Mouse (Mus musculus): ENCODE measurements around the gene Tspan13. TPM values are rescaled to one million over a fixed set of nuclear protein-coding genes. Genes with fewer than 3 reads are reported as not detected.

Gene Tspan13
- polyA plus RNA-seq, 1 experiment from 2014 or later, result 182 TPM

DNA sequence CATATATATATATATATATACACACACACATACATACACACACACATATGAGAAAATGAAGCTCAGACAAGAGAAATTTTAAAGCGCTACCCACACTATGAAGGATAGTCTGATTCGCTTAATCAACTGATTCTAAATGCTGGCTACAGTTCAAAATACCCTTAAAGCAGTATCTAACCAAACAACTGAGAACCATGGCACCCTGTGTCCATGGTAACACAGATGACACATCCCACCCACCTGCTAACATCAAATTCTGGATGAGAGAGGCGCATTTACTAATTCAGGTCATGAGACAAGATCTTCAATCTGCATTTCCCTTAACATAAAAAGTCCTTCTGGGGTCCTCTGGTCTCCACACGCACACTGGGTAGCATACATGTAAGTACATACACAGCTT lies 16.2 kb downstream of the Tspan13 start:
- no peak for ATAC-seq (ENCODE audit: low FRiP score)
- Histone ChIP-seq H3K9me3 (ENCODE audit: control insufficient read depth, low read length) (no peaks in the 10 kb centered on the region), H3K9ac (ENCODE audit: low read length) (no peak overlapping the region), H3K36me3 (ENCODE audit: control insufficient read depth, insufficient read depth, low read length) (peaks cover 2% of the 10 kb centered on the region; the same call in 1 of the 2 replicates), H3K4me3 (ENCODE audit: low read depth, low read length) (no peak overlapping the region), H3K4me1 (ENCODE audit: control insufficient read depth, insufficient read depth, low read length) (no peaks in the 10 kb centered on the region), H3K27ac (ENCODE audit: low read depth, low read length) (no peak overlapping the region), H3K4me2 (no peak overlapping the region), H3K27me3 (ENCODE audit: control insufficient read depth, insufficient read depth, low read length) (no peaks in the 10 kb centered on the region)
- WGBS, result 93% methylated on average over 4 of the region's 4 CpGs
- peak; percentile 35 for DNase-seq (ENCODE audit: low spot score, missing footprints)

DNA sequence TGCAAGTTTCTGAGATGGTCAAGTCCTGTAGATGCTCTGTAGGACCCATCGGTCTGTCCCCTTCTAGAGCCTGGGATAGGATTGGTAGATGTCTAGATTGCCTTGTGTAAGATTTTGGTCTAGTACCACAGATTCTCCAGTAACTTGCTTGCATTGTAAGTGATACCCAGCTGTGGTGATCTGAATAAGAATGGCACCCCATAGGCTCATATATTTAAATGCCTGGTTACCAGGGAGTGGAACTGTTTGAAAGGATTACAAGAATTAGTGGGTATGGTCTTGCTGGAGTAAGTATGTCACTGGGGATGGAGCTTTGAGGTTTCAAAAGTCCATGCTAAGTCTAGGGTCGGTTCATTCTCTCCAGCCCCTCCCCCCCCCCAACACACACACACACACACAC lies 21.6 kb downstream of the Tspan13 start:
- no peaks in the 10 kb centered on the region for H3K27me3 ChIP-seq (ENCODE audit: control insufficient read depth, insufficient read depth, low read length)
- H3K4me2 ChIP-seq, result no peak overlapping the region
- no peaks in the 10 kb centered on the region for H3K9me3 ChIP-seq (ENCODE audit: control insufficient read depth, low read length)
- no peak overlapping the region for H3K27ac ChIP-seq (ENCODE audit: low read depth, low read length)
- DNase-seq (ENCODE audit: low spot score, missing footprints) (no peak), ATAC-seq (ENCODE audit: low FRiP score) (no peak)
- H3K9ac ChIP-seq (ENCODE audit: low read length), result no peak overlapping the region
- H3K36me3 ChIP-seq (ENCODE audit: control insufficient read depth, insufficient read depth, low read length), result peaks cover 7% of the 10 kb centered on the region; the same call in 1 of the 2 replicates
- no peak overlapping the region for H3K4me3 ChIP-seq (ENCODE audit: low read depth, low read length)
- H3K4me1 ChIP-seq (ENCODE audit: control insufficient read depth, insufficient read depth, low read length), result no peaks in the 10 kb centered on the region
- WGBS, result 85% methylated on average over 2 of the region's 2 CpGs

DNA sequence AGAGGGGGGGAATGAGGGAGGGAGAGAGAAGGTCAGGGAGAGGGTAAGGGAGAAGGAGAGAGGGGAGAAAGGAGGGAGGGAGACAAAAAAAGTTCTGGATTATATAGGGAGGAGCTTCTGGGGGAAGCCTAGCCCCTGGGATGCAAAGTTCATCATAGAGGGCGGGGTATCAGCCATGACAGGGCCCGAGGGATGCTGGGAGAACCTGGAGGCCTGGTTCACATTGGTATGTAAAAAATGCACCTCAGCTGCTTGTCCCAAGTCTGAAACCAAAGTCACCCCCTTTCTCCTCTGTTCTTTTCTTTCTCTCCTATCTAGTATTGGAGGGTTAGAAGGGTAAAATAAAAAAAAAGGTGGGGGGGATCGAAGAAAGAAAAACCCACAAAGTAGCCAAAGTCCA lies 22.2 kb downstream of the Tspan13 start:
- WGBS, result 87% methylated on average over 3 of the region's 3 CpGs
- Histone ChIP-seq H3K27ac (ENCODE audit: low read depth, low read length) (no peak overlapping the region), H3K27me3 (ENCODE audit: control insufficient read depth, insufficient read depth, low read length) (no peaks in the 10 kb centered on the region), H3K4me2 (no peak overlapping the region), H3K9me3 (ENCODE audit: control insufficient read depth, low read length) (no peaks in the 10 kb centered on the region), H3K4me3 (ENCODE audit: low read depth, low read length) (no peak overlapping the region), H3K36me3 (ENCODE audit: control insufficient read depth, insufficient read depth, low read length) (peaks cover 7% of the 10 kb centered on the region; the same call in 1 of the 2 replicates), H3K9ac (ENCODE audit: low read length) (no peak overlapping the region), H3K4me1 (ENCODE audit: control insufficient read depth, insufficient read depth, low read length) (no peaks in the 10 kb centered on the region)
- no peak for ATAC-seq (ENCODE audit: low FRiP score)
- DNase-seq (ENCODE audit: low spot score, missing footprints), result no peak

DNA sequence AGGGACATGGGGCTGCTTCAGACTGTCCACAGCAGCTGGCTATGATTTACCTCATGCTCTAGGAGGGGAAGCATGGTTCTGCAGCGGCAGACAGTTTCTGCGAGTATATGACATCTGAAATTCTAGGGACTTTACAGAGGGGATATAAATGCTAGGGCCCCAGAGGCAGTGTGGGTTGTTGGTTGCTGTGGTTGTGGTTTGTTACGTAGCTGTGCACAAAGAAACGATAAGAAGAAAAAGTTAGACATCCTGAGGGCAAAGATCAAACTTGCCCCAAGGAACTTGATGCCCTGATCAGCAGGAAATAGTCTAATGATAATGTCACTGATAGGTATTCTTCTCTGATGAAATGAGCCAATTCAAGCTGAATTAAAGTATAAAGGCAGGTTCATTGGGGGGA lies 22.7 kb downstream of the Tspan13 start:
- Histone ChIP-seq H3K9ac (ENCODE audit: low read length) (no peak overlapping the region), H3K4me3 (ENCODE audit: low read depth, low read length) (no peak overlapping the region), H3K36me3 (ENCODE audit: control insufficient read depth, insufficient read depth, low read length) (peaks cover 7% of the 10 kb centered on the region; the same call in 1 of the 2 replicates), H3K27ac (ENCODE audit: low read depth, low read length) (no peak overlapping the region), H3K27me3 (ENCODE audit: control insufficient read depth, insufficient read depth, low read length) (no peaks in the 10 kb centered on the region), H3K4me1 (ENCODE audit: control insufficient read depth, insufficient read depth, low read length) (no peaks in the 10 kb centered on the region), H3K4me2 (no peak overlapping the region), H3K9me3 (ENCODE audit: control insufficient read depth, low read length) (no peaks in the 10 kb centered on the region)
- 87% methylated on average over 4 of the region's 4 CpGs for WGBS
- ATAC-seq (ENCODE audit: low FRiP score) (no peak), DNase-seq (ENCODE audit: low spot score, missing footprints) (no peak)

DNA sequence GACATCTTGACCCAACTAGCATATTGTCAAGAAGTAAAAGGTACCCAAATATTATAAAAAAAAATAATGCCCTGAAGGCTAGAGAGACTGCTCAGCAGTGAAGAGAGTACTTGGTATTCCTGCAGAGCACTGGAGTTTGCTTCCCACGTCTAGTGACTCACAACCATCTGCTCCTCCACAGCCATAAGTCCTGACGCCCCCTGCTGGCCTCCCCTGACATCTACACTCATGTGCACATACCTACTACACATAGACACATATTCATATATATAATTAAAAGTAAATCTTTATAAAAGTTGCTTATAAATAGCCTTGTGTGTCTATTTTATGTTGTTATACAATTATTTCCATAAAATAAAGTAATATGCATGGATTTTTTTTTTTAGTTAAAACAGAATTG lies 24.5 kb downstream of the Tspan13 start:
- Histone ChIP-seq H3K36me3 (ENCODE audit: control insufficient read depth, insufficient read depth, low read length) (peaks cover 7% of the 10 kb centered on the region; the same call in 1 of the 2 replicates), H3K9me3 (ENCODE audit: control insufficient read depth, low read length) (no peaks in the 10 kb centered on the region)
- ATAC-seq (ENCODE audit: low FRiP score), result no peak

DNA sequence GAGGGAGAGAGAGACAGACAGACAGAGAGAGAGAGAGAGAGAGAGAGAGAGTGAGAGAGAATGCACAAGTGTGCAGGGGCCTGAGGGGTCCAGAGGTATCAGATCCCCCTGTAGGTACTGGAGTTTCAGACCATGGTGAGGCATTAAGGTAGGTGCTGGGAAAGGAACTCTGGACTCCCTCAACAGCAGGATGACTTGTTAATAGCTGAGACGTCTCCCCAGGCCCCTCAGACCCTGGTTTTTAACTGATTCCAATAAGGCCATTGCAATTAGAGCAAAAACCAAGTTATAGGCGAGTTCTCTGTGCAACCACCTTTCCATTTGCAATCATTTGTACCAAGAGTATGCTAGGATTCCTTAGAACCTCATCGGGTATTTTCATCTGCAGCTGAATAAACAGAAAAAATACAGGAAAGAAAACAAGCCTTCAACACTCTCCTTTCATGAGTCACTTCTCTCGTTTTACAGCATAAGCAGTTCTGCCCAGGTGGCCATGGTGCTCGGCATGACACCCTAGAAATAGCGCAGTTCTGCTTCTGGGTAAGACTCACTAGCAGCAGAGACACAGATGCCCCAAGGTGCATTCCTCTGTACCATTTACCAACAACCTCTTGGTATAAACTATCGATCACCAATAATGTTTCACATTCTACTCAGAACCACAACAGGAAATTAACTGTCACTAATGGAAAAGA lies 28.9 kb downstream of the Tspan13 start:
- Histone ChIP-seq H3K9me3 (ENCODE audit: control insufficient read depth, low read length) (no peaks in the 10 kb centered on the region), H3K27me3 (ENCODE audit: control insufficient read depth, insufficient read depth, low read length) (no peaks in the 10 kb centered on the region), H3K27ac (ENCODE audit: low read depth, low read length) (no peak overlapping the region), H3K36me3 (ENCODE audit: control insufficient read depth, insufficient read depth, low read length) (peaks cover 4% of the 10 kb centered on the region; the same call in 1 of the 2 replicates), H3K9ac (ENCODE audit: low read length) (no peak overlapping the region), H3K4me1 (ENCODE audit: control insufficient read depth, insufficient read depth, low read length) (no peaks in the 10 kb centered on the region), H3K4me2 (no peak overlapping the region), H3K4me3 (ENCODE audit: low read depth, low read length) (no peak overlapping the region)
- 75% methylated on average over 7 of the region's 7 CpGs for WGBS
- no peak for ATAC-seq (ENCODE audit: low FRiP score)
- peak; percentile 75 for DNase-seq (ENCODE audit: low spot score, missing footprints)

More for the DNA sequence above, 24.5 kb downstream of the Tspan13 start:
- Histone ChIP-seq H3K9ac (ENCODE audit: low read length) (no peak overlapping the region), H3K27me3 (ENCODE audit: control insufficient read depth, insufficient read depth, low read length) (no peaks in the 10 kb centered on the region), H3K4me1 (ENCODE audit: control insufficient read depth, insufficient read depth, low read length) (no peaks in the 10 kb centered on the region), H3K27ac (ENCODE audit: low read depth, low read length) (no peak overlapping the region), H3K4me3 (ENCODE audit: low read depth, low read length) (no peak overlapping the region), H3K4me2 (no peak overlapping the region)
- 79% methylated on average over 2 of the region's 2 CpGs for WGBS
- DNase-seq (ENCODE audit: low spot score, missing footprints), result no peak

DNA sequence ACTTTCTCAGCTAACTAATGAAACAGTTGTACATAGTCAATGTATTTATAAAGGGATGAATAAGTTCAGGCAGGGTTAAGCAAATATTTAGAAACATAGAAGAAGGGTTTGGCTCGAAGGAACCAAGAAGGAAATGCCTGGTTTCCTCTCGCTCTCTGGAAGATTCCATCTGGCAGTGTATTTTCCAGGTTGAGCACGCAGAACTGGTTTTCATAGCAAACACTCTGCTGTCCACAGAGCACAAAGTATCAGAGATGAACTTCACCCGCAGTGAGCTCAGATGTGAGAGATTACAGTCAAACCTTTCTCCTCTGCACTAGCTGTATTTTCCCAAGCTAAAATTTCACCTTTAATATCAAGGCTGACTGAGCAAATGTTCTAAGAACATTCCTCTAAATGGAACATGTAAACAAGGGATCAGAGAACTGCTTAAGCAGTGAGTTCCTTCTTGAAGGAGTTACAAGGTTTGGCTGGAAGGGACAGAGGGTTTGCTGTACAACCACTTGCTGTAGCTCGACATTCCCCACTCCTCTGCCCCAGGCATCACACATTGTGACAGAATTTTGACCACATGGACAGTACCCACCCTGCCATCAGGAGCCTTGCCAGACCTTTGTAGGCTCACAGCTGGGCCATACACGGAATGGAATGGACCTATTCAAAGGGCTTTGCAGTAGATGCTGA lies 33.8 kb downstream of the Tspan13 start:
- H3K27me3 ChIP-seq (ENCODE audit: control insufficient read depth, insufficient read depth, low read length), result no peaks in the 10 kb centered on the region
- WGBS, result 79% methylated on average over 6 of the region's 6 CpGs
- DNase-seq (ENCODE audit: low spot score, missing footprints) (peak; percentile 78), ATAC-seq (ENCODE audit: low FRiP score) (no peak)
- H3K4me1 ChIP-seq (ENCODE audit: control insufficient read depth, insufficient read depth, low read length), result no peaks in the 10 kb centered on the region
- H3K36me3 ChIP-seq (ENCODE audit: control insufficient read depth, insufficient read depth, low read length), result no peaks in the 10 kb centered on the region
- no peak overlapping the region for H3K4me3 ChIP-seq (ENCODE audit: low read depth, low read length)
- no peak overlapping the region for H3K4me2 ChIP-seq
- H3K9me3 ChIP-seq (ENCODE audit: control insufficient read depth, low read length), result no peaks in the 10 kb centered on the region
- H3K27ac ChIP-seq (ENCODE audit: low read depth, low read length), result no peak overlapping the region
- no peak overlapping the region for H3K9ac ChIP-seq (ENCODE audit: low read length)

DNA sequence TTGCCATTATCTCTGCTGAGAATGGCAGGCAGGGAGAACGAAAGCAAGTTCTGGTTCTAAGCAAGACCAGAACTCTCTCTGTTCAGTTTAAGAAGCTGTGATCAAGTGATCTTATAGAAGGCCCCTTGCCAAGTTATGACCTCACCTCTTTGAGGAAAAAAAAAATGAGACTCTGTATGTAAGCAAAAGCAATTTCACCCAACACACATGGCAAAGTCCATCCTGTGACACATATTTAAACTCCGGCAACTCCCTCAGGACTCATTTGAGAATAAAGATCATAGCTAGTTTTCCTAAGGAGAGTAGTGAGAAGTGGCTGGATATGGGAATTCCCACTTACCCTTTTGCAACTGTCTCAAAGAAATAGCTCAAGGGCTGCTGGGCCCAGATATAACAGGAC lies 34.7 kb downstream of the Tspan13 start:
- no peak overlapping the region for H3K4me3 ChIP-seq (ENCODE audit: low read depth, low read length)
- no peak overlapping the region for H3K9ac ChIP-seq (ENCODE audit: low read length)

DNA sequence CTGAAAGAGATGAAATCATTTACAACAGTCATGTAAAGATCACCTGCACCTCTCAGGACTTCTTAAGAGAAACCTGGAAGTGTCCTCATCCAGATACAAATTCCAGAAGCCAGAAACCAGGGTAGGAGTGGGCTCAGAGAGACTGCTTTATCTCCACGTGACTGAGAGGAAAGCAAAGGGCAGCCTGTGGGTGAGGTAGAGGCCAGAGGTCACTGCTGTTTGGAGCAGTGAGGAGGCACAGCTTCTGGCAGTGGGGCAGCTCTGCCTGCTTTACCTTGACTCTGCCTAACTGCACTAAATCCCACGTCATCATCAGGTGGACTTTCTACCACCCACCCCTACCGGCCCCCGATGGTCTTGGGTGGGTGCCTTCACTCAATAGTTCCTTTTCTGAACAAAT lies 37.6 kb downstream of the Tspan13 start:
- peaks cover 5% of the 10 kb centered on the region; the same call in 1 of the 2 replicates for H3K4me1 ChIP-seq (ENCODE audit: control insufficient read depth, insufficient read depth, low read length)
- H3K9ac ChIP-seq (ENCODE audit: low read length), result no peak overlapping the region
- H3K4me3 ChIP-seq (ENCODE audit: low read depth, low read length), result no peak overlapping the region
- no peaks in the 10 kb centered on the region for H3K9me3 ChIP-seq (ENCODE audit: control insufficient read depth, low read length)
- H3K27ac ChIP-seq (ENCODE audit: low read depth, low read length), result no peak overlapping the region
- WGBS, result 53% methylated on average over 4 of the region's 4 CpGs
- H3K4me2 ChIP-seq, result no peak overlapping the region
- H3K36me3 ChIP-seq (ENCODE audit: control insufficient read depth, insufficient read depth, low read length), result no peaks in the 10 kb centered on the region
- DNase-seq (ENCODE audit: low spot score, missing footprints) (peak; percentile 66), ATAC-seq (ENCODE audit: low FRiP score) (no peak)
- H3K27me3 ChIP-seq (ENCODE audit: control insufficient read depth, insufficient read depth, low read length), result no peaks in the 10 kb centered on the region

More for the DNA sequence above, 34.7 kb downstream of the Tspan13 start:
- DNase-seq (ENCODE audit: low spot score, missing footprints) (no peak), ATAC-seq (ENCODE audit: low FRiP score) (no peak)
- H3K36me3 ChIP-seq (ENCODE audit: control insufficient read depth, insufficient read depth, low read length), result no peaks in the 10 kb centered on the region
- H3K4me1 ChIP-seq (ENCODE audit: control insufficient read depth, insufficient read depth, low read length), result no peaks in the 10 kb centered on the region
- H3K27ac ChIP-seq (ENCODE audit: low read depth, low read length), result no peak overlapping the region
- no peak overlapping the region for H3K4me2 ChIP-seq
- H3K27me3 ChIP-seq (ENCODE audit: control insufficient read depth, insufficient read depth, low read length), result no peaks in the 10 kb centered on the region
- WGBS, result 98% methylated on average over 2 of the region's 2 CpGs
- no peaks in the 10 kb centered on the region for H3K9me3 ChIP-seq (ENCODE audit: control insufficient read depth, low read length)
